Mouse (Mus musculus): ENCODE measurements around the gene Elp4.

Gene Elp4

GRCm38 (mm10) chr2:105682634-105683351 lies 221.6 kb downstream of the Elp4 start:
- no peak for DNase-seq (ENCODE audit: low spot score in 2 of 2)

GRCm38 (mm10) chr2:105682011-105682501 lies 222.3 kb downstream of the Elp4 start:
- no peak for DNase-seq (ENCODE audit: low spot score in 2 of 2)

GRCm38 (mm10) chr2:105680999-105681710 lies 223.2 kb downstream of the Elp4 start:
- no peak for DNase-seq (ENCODE audit: low spot score in 2 of 2)

GRCm38 (mm10) chr2:105680146-105680998 lies 224.0 kb downstream of the Elp4 start:
- no peak for DNase-seq (ENCODE audit: low spot score in 2 of 2)

- no peak for DNase-seq (ENCODE audit: low spot score in 2 of 2)
These were observed 225.0 kb downstream of the Elp4 start for GRCm38 (mm10) chr2:105679331-105679730.

- no peak for DNase-seq (ENCODE audit: low spot score in 2 of 2)
These were observed 225.5 kb downstream of the Elp4 start for GRCm38 (mm10) chr2:105678880-105679321.

GRCm38 (mm10) chr2:105678306-105678705 lies 226.1 kb downstream of the Elp4 start:
- DNase-seq (ENCODE audit: low spot score in 2 of 2) = no peak

GRCm38 (mm10) chr2:105677434-105678105 lies 226.8 kb downstream of the Elp4 start:
- DNase-seq (ENCODE audit: low spot score in 2 of 2) = no peak

GRCm38 (mm10) chr2:105676909-105677433 lies 227.4 kb downstream of the Elp4 start:
- no peak for DNase-seq (ENCODE audit: low spot score in 2 of 2)

GRCm38 (mm10) chr2:105676080-105676908 lies 228.1 kb downstream of the Elp4 start:
- no peak for DNase-seq (ENCODE audit: low spot score in 2 of 2)

GRCm38 (mm10) chr2:105675730-105676079 lies 228.7 kb downstream of the Elp4 start:
- no peak for DNase-seq (ENCODE audit: low spot score in 2 of 2)

- peak; percentile 18 to 19 for DNase-seq (ENCODE audit: low spot score in 2 of 2)
These were observed 229.3 kb downstream of the Elp4 start for GRCm38 (mm10) chr2:105674875-105675729.

- DNase-seq (ENCODE audit: low spot score in 2 of 2) = no peak
These were observed 230.1 kb downstream of the Elp4 start for GRCm38 (mm10) chr2:105674061-105674874.

- DNase-seq (ENCODE audit: low spot score in 2 of 2) = no peak
These were observed 230.7 kb downstream of the Elp4 start for GRCm38 (mm10) chr2:105673631-105674060.

GRCm38 (mm10) chr2:105673054-105673453 lies 231.3 kb downstream of the Elp4 start:
- no peak for DNase-seq (ENCODE audit: low spot score in 2 of 2)

- DNase-seq (ENCODE audit: low spot score in 2 of 2) = no peak
These were observed 231.8 kb downstream of the Elp4 start for GRCm38 (mm10) chr2:105672596-105672960.

- no peak for DNase-seq (ENCODE audit: low spot score in 2 of 2)
These were observed 232.4 kb downstream of the Elp4 start for GRCm38 (mm10) chr2:105671798-105672595.
